Mouse (Mus musculus) thymus, adult 2 months (tissue): ENCODE measurements around the gene Pum1. TPM values are rescaled to one million over a fixed set of nuclear protein-coding genes. Genes with fewer than 3 reads are reported as not detected.

Experiments used
- DNase-seq: peaks from one replicate; pipeline ENCODE4 v3.0.0; 2021
- H3K27ac ChIP-seq: fragments of 200-500 bp; 2 replicates; pipeline ENCODE4 v1.5.1; 2012; ENCODE audit warnings: low read length, control low read depth; ENCODE audit not compliant: control insufficient read depth, insufficient read depth
- H3K27me3 ChIP-seq: fragments of 200-500 bp; 2 replicates; pipeline ENCODE4 v1.6.1; 2012; ENCODE audit warnings: mild to moderate bottlenecking, low read length, moderate library complexity, mixed read lengths; ENCODE audit not compliant: control insufficient read depth, insufficient read depth
- H3K36me3 ChIP-seq: fragments of 200-500 bp; 2 replicates; pipeline ENCODE4 v1.6.1; 2012; ENCODE audit warnings: mild to moderate bottlenecking, low read length, moderate library complexity; ENCODE audit not compliant: control insufficient read depth, insufficient read depth
- H3K4me1 ChIP-seq: fragments of 200-500 bp; replicated peaks from 2 replicates; pipeline ENCODE4 v1.6.1; 2012; ENCODE audit warnings: low read length; ENCODE audit not compliant: control insufficient read depth, insufficient read depth
- H3K4me3 ChIP-seq: fragments of 200-500 bp; 2 replicates; pipeline ENCODE4 v1.5.1; 2012; ENCODE audit warnings: mild to moderate bottlenecking, low read length, control low read depth, moderate library complexity; ENCODE audit not compliant: control insufficient read depth, insufficient read depth
- CTCF ChIP-seq: fragments of 200-500 bp; IDR thresholded peaks from 2 replicates; pipeline ENCODE4 v1.5.1; 2012; ENCODE audit warnings: mild to moderate bottlenecking, control low read depth, low read length, moderate library complexity, borderline replicate concordance; ENCODE audit not compliant: control insufficient read depth, poor library complexity, insufficient read depth; ENCODE audit errors: extremely low read depth
- POLR2A ChIP-seq: fragments of 200-500 bp; IDR thresholded peaks from 2 replicates; pipeline ENCODE4 v1.6.1; 2012; ENCODE audit warnings: mild to moderate bottlenecking, low read length, control low read depth, moderate library complexity; ENCODE audit not compliant: control insufficient read depth, poor library complexity, insufficient read depth; ENCODE audit errors: extremely low read depth
- WGBS: fragments of 180-500 bp; shearing (Covaris S2); methylation state at CpG from one replicate; pipeline ENCODE4 v1.1.7; 2018; 5-methylcytosine and 5-hydroxymethylcytosine counted together
- polyA plus RNA-seq: library from polyadenylated mRNA; depleted of rRNA; stranded (reverse); fragments of >200 nt; gene quantifications from 2 replicates; pipeline ENCODE4 v1.2.3, GENCODE M21; 2012

Pum1 gene
- polyA plus RNA-seq, 1 experiment = 95.4 TPM

- no peak overlapping the region for H3K4me3 ChIP-seq
- H3K27ac ChIP-seq = no peak overlapping the region
- peaks cover 14% of the 10 kb centered on the region for H3K4me1 ChIP-seq
- TF ChIP-seq CTCF = no peak
- no peak for TF ChIP-seq POLR2A
- no peaks in the 10 kb centered on the region for H3K36me3 ChIP-seq
- 97% methylated on average over 6 of the region's 6 CpGs for WGBS
- H3K27me3 ChIP-seq = peaks cover 10% of the 10 kb centered on the region; the same call in 1 of the 2 replicates
- no peak for DNase-seq
These were observed 132.8 kb downstream of the Pum1 start for GRCm38 (mm10) chr4:130795970-130796369.

DNA sequence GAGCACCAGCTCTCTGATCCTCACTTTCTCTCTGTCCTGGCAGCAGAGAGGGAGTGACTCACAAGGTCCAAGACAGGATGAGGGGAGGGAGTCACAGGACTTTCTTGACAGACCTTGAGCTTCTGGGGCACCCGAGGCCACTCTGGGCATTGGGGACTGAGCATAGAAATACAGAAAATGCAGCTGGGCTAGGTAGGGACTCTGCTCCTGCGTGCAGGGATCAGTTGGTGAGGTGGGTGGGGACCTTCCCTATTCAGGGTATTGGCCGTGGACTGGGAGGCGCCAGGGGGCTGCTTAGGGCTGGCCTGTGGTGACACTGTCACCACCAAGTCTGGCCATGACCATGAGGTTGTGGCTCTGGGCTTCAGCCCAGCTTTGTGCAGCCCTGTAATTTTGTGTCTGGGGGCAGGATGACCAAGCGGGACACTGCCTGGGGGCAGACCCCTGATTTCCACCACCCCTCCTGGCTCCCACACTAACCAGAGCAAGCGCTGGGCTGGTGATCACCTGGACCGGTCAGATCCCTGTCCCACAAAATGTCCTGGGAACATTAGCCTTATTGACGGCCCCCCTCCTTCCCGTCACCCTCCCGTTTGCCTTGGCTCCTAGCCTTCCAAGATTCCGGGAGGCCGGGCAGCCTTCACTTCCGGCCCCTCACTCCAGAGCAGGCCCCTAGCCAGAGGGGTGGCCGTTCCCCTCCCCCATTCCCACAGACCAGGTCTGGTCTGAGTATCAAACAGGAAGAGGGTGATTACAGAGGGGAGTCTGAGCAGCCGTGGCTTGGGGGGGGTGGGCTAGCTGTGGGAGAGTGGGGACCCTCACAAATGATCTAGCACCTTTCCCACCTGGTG is 134.3 kb downstream of the Pum1 start:
- 85% methylated on average over 15 of the region's 15 CpGs for WGBS
- no peak overlapping the region for H3K4me3 ChIP-seq
- peaks cover 14% of the 10 kb centered on the region for H3K4me1 ChIP-seq
- no peak for DNase-seq
- no peak overlapping the region for H3K27ac ChIP-seq
- H3K36me3 ChIP-seq = no peaks in the 10 kb centered on the region
- TF ChIP-seq POLR2A = no peak
- TF ChIP-seq CTCF = no peak
- H3K27me3 ChIP-seq = peaks cover 10% of the 10 kb centered on the region; the same call in 1 of the 2 replicates

GRCm38 (mm10) chr4:130798416-130798815 is 135.3 kb downstream of the Pum1 start:
- Histone ChIP-seq H3K4me3 (no peak overlapping the region), H3K36me3 (no peaks in the 10 kb centered on the region), H3K4me1 (peaks cover 7% of the 10 kb centered on the region), H3K27ac (no peak overlapping the region), H3K27me3 (peaks cover under 1% of the 10 kb centered on the region; the same call in 1 of the 2 replicates)
- DNase-seq = no peak
- TF ChIP-seq POLR2A (no peak), CTCF (no peak)
- WGBS = 90% methylated on average over 1 of the region's 1 CpGs

- Histone ChIP-seq H3K36me3 (no peaks in the 10 kb centered on the region), H3K27me3 (no peaks in the 10 kb centered on the region; the same call in 1 of the 2 replicates), H3K4me3 (no peak overlapping the region), H3K4me1 (peaks cover 6% of the 10 kb centered on the region; the same call in 1 of the 2 replicates), H3K27ac (no peak overlapping the region)
- TF ChIP-seq CTCF (no peak), POLR2A (no peak)
- DNase-seq = no peak
- 67% methylated on average over 4 of the region's 4 CpGs for WGBS
These were observed 136.0 kb downstream of the Pum1 start for GRCm38 (mm10) chr4:130799118-130799517.

- Histone ChIP-seq H3K4me3 (no peak overlapping the region), H3K27ac (no peak overlapping the region), H3K36me3 (no peaks in the 10 kb centered on the region), H3K27me3 (no peaks in the 10 kb centered on the region; the same call in 1 of the 2 replicates), H3K4me1 (peaks cover 6% of the 10 kb centered on the region; the same call in 1 of the 2 replicates)
- WGBS = 83% methylated on average over 5 of the region's 5 CpGs
- DNase-seq = no peak
- TF ChIP-seq POLR2A = no peak
- TF ChIP-seq CTCF = no peak
These were observed 136.5 kb downstream of the Pum1 start for GRCm38 (mm10) chr4:130799582-130799981.

DNA sequence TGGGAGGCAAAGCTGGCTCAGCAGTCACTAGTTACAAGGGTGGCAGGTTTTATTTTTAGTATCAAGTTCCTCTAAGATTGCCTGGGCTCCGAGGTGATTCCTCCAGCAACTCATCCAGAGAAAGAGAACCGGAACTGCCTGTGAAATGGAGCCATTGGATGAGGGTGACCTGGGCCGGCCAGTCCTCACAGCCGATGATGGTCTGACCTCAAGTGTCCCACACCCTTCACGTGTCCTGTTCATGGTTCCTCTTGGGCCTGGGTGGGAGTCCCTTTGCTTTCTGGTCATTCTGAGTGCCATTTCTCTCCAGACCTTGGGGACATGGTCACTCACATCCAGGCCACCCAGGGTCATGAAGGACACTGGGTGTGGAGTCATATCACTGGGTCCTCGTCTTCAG is 137.0 kb downstream of the Pum1 start:
- WGBS = 84% methylated on average over 6 of the region's 6 CpGs
- Histone ChIP-seq H3K4me1 (peaks cover 6% of the 10 kb centered on the region; the same call in 1 of the 2 replicates), H3K36me3 (no peaks in the 10 kb centered on the region), H3K4me3 (no peak overlapping the region), H3K27me3 (no peaks in the 10 kb centered on the region; the same call in 1 of the 2 replicates), H3K27ac (peak overlapping the region; percentile 35; the same call in 1 of the 2 replicates)
- no peak for TF ChIP-seq CTCF
- no peak for TF ChIP-seq POLR2A
- DNase-seq = no peak
